Mouse (Mus musculus): ENCODE data around the gene Dcaf7.
"Not testable (repeated sequence)": the region's sequence is repeated elsewhere in the genome, so short reads cannot be mapped to it uniquely, and the experiment has no call there.

DNA sequence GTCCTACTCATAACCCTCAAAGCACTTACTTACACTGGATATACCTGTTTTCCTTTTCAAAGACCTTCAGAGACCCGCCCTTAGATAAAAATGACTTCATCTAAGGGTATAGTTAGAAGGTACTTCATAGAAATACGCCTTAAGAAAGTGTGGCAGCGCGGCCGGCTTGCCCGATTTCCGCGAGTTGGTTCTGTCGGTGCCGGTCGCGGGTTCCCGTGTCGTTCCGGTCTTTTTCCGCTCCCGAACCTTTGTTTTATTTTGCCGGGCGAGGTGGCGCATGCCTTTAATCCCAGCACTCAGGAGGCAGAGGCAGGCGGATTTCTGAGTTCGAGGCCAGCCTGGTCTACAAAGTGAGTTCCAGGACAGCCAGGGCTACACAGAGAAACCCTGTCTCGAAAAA is 29.9 kb downstream of the Dcaf7 start:
- TF ChIP-seq CTCF (IDR thresholded peaks at IDR 0.05; ENCODE audit: extremely low read depth, insufficient read length, insufficient replicate concordance, low read depth, low read length); POLR2A (IDR thresholded peaks at IDR 0.05; ENCODE audit: low read depth, low read length): not testable (repeated sequence)
